Mouse (Mus musculus): ENCODE data around the gene Gch1.

GRCm38 (mm10) chr14:47205270-47205972 is 16.2 kb upstream of the Gch1 start:
- TF ChIP-seq CTCF (IDR thresholded peaks at IDR 0.05; ENCODE audit: borderline replicate concordance, extremely low read depth, insufficient read depth, insufficient read length): no peak
- no peak for TF ChIP-seq POLR2A (IDR thresholded peaks at IDR 0.05; ENCODE audit: borderline replicate concordance, extremely low read depth, insufficient read depth, insufficient read length, poor library complexity, severe bottlenecking)
